Mouse (Mus musculus) common myeloid progenitor, adult 5-6 weeks (primary cell): ENCODE results near the gene Cldn13. TPM values are rescaled to one million over a fixed set of nuclear protein-coding genes. Genes with fewer than 3 reads are reported as not detected.
"Not testable (repeated sequence)": the region's sequence is repeated elsewhere in the genome, so short reads cannot be mapped to it uniquely, and the experiment has no call there.

Source experiments
- ATAC-seq: replicated peaks from 2 replicates; pipeline ENCODE4 v1.8.0; 2016; ENCODE audit warnings: low read depth, mild to moderate bottlenecking, moderate TSS enrichment, inconsistent platforms; ENCODE audit not compliant: poor library complexity, severe bottlenecking
- total RNA-seq: library from RNA; stranded (forward); fragments of 200-1000, 187-1606 nt; gene quantifications from 2 replicates; pipeline ENCODE4 v1.2.3, GENCODE M21; 2017

The Cldn13 gene
- total RNA-seq, 1 experiment from 2014 or later, result 30.1 TPM

- no peak for ATAC-seq
Observed at GRCm38 (mm10) chr5:134936051-134936450, 20.7 kb upstream of the Cldn13 start.

GRCm38 (mm10) chr5:134934666-134935065, 19.3 kb upstream of the Cldn13 start:
- no peak for ATAC-seq

GRCm38 (mm10) chr5:134933686-134934085, 18.4 kb upstream of the Cldn13 start:
- not testable (repeated sequence) for ATAC-seq

GRCm38 (mm10) chr5:134933281-134933680, 18.0 kb upstream of the Cldn13 start:
- no peak for ATAC-seq

- ATAC-seq, result peak; percentile 59
Observed at GRCm38 (mm10) chr5:134932903-134933276, 17.6 kb upstream of the Cldn13 start.

- ATAC-seq, result peak; percentile 95
Observed at GRCm38 (mm10) chr5:134932179-134932902, 17.0 kb upstream of the Cldn13 start, which contains the start of gene Mettl27. Gene Mettl27 (plus strand): TSS chr5:134932368.

- no peak for ATAC-seq
Observed at GRCm38 (mm10) chr5:134929988-134930387, 14.7 kb upstream of the Cldn13 start.

- no peak for ATAC-seq
Observed at GRCm38 (mm10) chr5:134926726-134927125, 11.4 kb upstream of the Cldn13 start.

- no peak for ATAC-seq
Observed at GRCm38 (mm10) chr5:134923141-134923540, 7.8 kb upstream of the Cldn13 start.

GRCm38 (mm10) chr5:134921106-134921505, 5.8 kb upstream of the Cldn13 start:
- ATAC-seq, result no peak

GRCm38 (mm10) chr5:134920106-134920687, 4.9 kb upstream of the Cldn13 start:
- no peak for ATAC-seq

- ATAC-seq, result peak; percentile 60
Observed at GRCm38 (mm10) chr5:134919097-134919496, 3.8 kb upstream of the Cldn13 start.

- peak; percentile 27; the same call in 1 of the 2 replicates for ATAC-seq
Observed at GRCm38 (mm10) chr5:134918071-134918832, 2.9 kb upstream of the Cldn13 start.

- ATAC-seq, result no peak
Observed at GRCm38 (mm10) chr5:134914510-134914909, 816 bp downstream of the Cldn13 start.

- ATAC-seq, result peak; percentile 75
Observed at GRCm38 (mm10) chr5:134913753-134914152, 1.6 kb downstream of the Cldn13 start.

GRCm38 (mm10) chr5:134913352-134913751, 2.0 kb downstream of the Cldn13 start:
- ATAC-seq, result no peak

GRCm38 (mm10) chr5:134911901-134912300, 3.4 kb downstream of the Cldn13 start:
- no peak for ATAC-seq

GRCm38 (mm10) chr5:134907135-134907534, 8.2 kb downstream of the Cldn13 start:
- peak; percentile 99 for ATAC-seq

GRCm38 (mm10) chr5:134906633-134907032, 8.7 kb downstream of the Cldn13 start, which contains the start of gene Tmem270:
Gene Tmem270 (minus strand): TSS chr5:134906733.
- ATAC-seq, result no peak

GRCm38 (mm10) chr5:134901644-134902027, 13.7 kb downstream of the Cldn13 start:
- ATAC-seq, result no peak
